Mouse (Mus musculus) testis, adult 2 months (tissue): Measurements from ENCODE around the gene Hpd. TPM values are rescaled to one million over a fixed set of nuclear protein-coding genes. Genes with fewer than 3 reads are reported as not detected.

Experiments
- H3K27ac ChIP-seq: fragments of 200-500 bp; 2 replicates; pipeline ENCODE4 v1.5.1; 2012; ENCODE audit warnings: low read depth, low read length; ENCODE audit not compliant: control insufficient read depth, insufficient read depth
- H3K27me3 ChIP-seq: fragments of 200-500 bp; 2 replicates; pipeline ENCODE4 v1.6.1; 2012; ENCODE audit warnings: mild to moderate bottlenecking, low read length, moderate library complexity; ENCODE audit not compliant: control insufficient read depth, insufficient read depth
- H3K36me3 ChIP-seq: fragments of 200-500 bp; 2 replicates; pipeline ENCODE4 v1.6.1; 2012; ENCODE audit warnings: mild to moderate bottlenecking, low read length; ENCODE audit not compliant: control insufficient read depth, insufficient read depth
- H3K4me1 ChIP-seq: fragments of 200-500 bp; 2 replicates; pipeline ENCODE4 v1.6.1; 2012; ENCODE audit warnings: low read length; ENCODE audit not compliant: control insufficient read depth, insufficient read depth
- H3K4me3 ChIP-seq: fragments of 200-500 bp; 2 replicates; pipeline ENCODE4 v1.5.1; 2012; ENCODE audit warnings: low read depth, mild to moderate bottlenecking, low read length, moderate library complexity, mixed read lengths; ENCODE audit not compliant: control insufficient read depth
- CTCF ChIP-seq: fragments of 200-500 bp; IDR thresholded peaks from 2 replicates; pipeline ENCODE4 v1.5.1; 2012; ENCODE audit warnings: low read depth, mild to moderate bottlenecking, inconsistent platforms, low read length, moderate library complexity; ENCODE audit not compliant: control insufficient read depth, insufficient read depth, insufficient replicate concordance
- POLR2A ChIP-seq: fragments of 200-500 bp; IDR thresholded peaks from 2 replicates; pipeline ENCODE4 v1.6.1; 2012; ENCODE audit warnings: low read depth, mild to moderate bottlenecking, inconsistent platforms, low read length, moderate library complexity; ENCODE audit not compliant: control insufficient read depth
- polyA plus RNA-seq: library from polyadenylated mRNA; depleted of rRNA; stranded (reverse); fragments of >200 nt; gene quantifications from 2 replicates; pipeline ENCODE4 v1.2.3, GENCODE M21; 2012

Hpd gene
- polyA plus RNA-seq, 1 experiment, result 1.7 TPM

DNA sequence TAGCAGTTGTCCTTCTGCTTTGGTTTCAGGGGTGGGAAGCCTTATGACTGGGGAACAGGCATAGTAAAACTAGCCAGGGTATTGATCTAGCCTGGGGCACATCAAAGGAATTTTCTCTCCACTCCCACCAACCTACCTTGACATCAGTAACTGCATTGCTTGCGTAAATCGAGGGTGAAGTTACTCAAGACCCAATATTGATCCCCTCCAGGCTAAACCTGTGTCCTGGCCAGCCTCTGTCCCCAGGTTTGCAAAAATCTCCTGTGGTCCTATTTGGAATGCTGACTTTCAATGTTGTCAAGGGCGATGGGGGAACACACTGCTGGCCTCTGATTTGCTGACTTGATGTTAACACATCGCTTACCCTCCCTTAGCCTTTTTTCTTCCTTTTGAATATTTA lies 14.2 kb upstream of the Hpd start:
- H3K4me3 ChIP-seq, result no peak overlapping the region
- H3K27me3 ChIP-seq, result no peaks in the 10 kb centered on the region
- H3K27ac ChIP-seq, result no peak overlapping the region
- H3K4me1 ChIP-seq, result no peaks in the 10 kb centered on the region
- TF ChIP-seq POLR2A, result no peak
- no peak for TF ChIP-seq CTCF
- H3K36me3 ChIP-seq, result no peaks in the 10 kb centered on the region

GRCm38 (mm10) chr5:123195500-123196000 lies 13.0 kb upstream of the Hpd start:
- TF ChIP-seq POLR2A, result no peak
- H3K4me3 ChIP-seq, result no peak overlapping the region
- no peak overlapping the region for H3K27ac ChIP-seq
- no peaks in the 10 kb centered on the region for H3K36me3 ChIP-seq
- no peaks in the 10 kb centered on the region for H3K27me3 ChIP-seq
- H3K4me1 ChIP-seq, result no peaks in the 10 kb centered on the region

DNA sequence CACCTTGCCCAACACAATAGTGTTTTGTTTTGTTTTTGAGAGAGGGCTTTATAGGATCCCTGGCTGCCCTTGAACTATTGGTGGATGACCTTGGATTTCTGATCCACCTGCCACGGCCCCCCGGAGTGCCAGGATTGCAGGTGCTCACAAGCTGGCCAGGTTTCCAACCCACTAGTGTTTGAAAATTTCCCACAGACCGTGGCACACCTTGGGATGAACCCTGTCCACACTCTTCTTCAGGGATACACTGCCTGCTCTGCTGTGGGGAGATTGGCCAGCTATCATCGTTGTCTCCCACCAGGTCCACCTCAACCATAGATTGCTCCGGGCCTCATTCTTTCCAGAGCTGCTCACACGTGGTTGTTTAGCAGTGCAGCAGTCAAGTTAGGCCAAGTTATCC lies 12.3 kb upstream of the Hpd start:
- Histone ChIP-seq H3K4me1 (no peaks in the 10 kb centered on the region), H3K4me3 (no peak overlapping the region), H3K27me3 (no peaks in the 10 kb centered on the region), H3K36me3 (no peaks in the 10 kb centered on the region), H3K27ac (no peak overlapping the region)
- no peak for TF ChIP-seq POLR2A
- TF ChIP-seq CTCF, result no peak

- no peak overlapping the region for H3K4me3 ChIP-seq
These were observed 10.9 kb upstream of the Hpd start for GRCm38 (mm10) chr5:123193436-123193835.

GRCm38 (mm10) chr5:123192606-123193150 lies 10.2 kb upstream of the Hpd start:
- H3K4me1 ChIP-seq, result no peaks in the 10 kb centered on the region
- no peaks in the 10 kb centered on the region for H3K36me3 ChIP-seq
- H3K27ac ChIP-seq, result no peak overlapping the region
- no peak overlapping the region for H3K4me3 ChIP-seq
- no peak for TF ChIP-seq CTCF
- no peak for TF ChIP-seq POLR2A
- H3K27me3 ChIP-seq, result no peaks in the 10 kb centered on the region

More at GRCm38 (mm10) chr5:123193436-123193835, 10.9 kb upstream of the Hpd start:
- no peak overlapping the region for H3K27ac ChIP-seq
- H3K4me1 ChIP-seq, result no peaks in the 10 kb centered on the region
- no peaks in the 10 kb centered on the region for H3K36me3 ChIP-seq
- no peak for TF ChIP-seq POLR2A
- no peak for TF ChIP-seq CTCF
- no peaks in the 10 kb centered on the region for H3K27me3 ChIP-seq

DNA sequence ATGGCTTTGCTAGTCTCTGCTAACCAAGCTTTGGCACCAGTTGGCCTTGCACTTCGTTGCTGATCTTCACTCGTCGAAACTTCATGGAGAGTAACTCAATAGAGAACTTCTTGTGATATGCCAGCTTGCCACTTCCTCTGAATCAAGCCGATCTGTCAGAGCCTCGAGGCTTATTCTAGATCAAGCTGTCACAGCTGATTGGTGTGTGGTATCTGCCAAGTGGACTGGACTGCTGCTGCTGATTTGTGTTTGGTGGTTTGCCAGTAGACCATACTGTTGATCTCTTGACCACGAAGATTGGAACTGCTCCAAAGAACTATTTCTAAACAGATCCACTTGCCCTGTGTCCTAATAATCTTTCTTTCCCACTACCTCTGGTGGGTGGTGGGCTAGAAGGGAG lies 8.9 kb upstream of the Hpd start:
- TF ChIP-seq CTCF (no peak), POLR2A (no peak)
- Histone ChIP-seq H3K27me3 (no peaks in the 10 kb centered on the region), H3K4me1 (no peaks in the 10 kb centered on the region), H3K4me3 (no peak overlapping the region), H3K36me3 (no peaks in the 10 kb centered on the region), H3K27ac (no peak overlapping the region)

- TF ChIP-seq CTCF, result no peak
- TF ChIP-seq POLR2A, result no peak
- H3K4me1 ChIP-seq, result no peaks in the 10 kb centered on the region
- H3K27ac ChIP-seq, result no peak overlapping the region
- H3K36me3 ChIP-seq, result no peaks in the 10 kb centered on the region
- H3K27me3 ChIP-seq, result no peaks in the 10 kb centered on the region
- no peak overlapping the region for H3K4me3 ChIP-seq
These were observed 8.4 kb upstream of the Hpd start for GRCm38 (mm10) chr5:123190912-123191311.

- Histone ChIP-seq H3K36me3 (no peaks in the 10 kb centered on the region), H3K4me3 (no peak overlapping the region), H3K27me3 (no peaks in the 10 kb centered on the region), H3K4me1 (no peaks in the 10 kb centered on the region), H3K27ac (no peak overlapping the region)
- TF ChIP-seq CTCF, result no peak
- no peak for TF ChIP-seq POLR2A
These were observed 4.8 kb upstream of the Hpd start for GRCm38 (mm10) chr5:123187306-123187705.
